Mouse (Mus musculus): ENCODE measurements around the gene P4ha3. TPM values are rescaled to one million over a fixed set of nuclear protein-coding genes. Genes with fewer than 3 reads are reported as not detected.
A peak's percentile ranks its signal among the peaks of the same experiment; 100 is the strongest.

The P4ha3 gene
- total RNA-seq (2014; rRNA removed) = 9.3 and 15.2 TPM in 2 replicates
- polyA plus RNA-seq (2015; fragmentation: Nextera tagmentation; extraction: Ambion mirVana) = 2.5 and 2.9 TPM in 2 replicates

DNA sequence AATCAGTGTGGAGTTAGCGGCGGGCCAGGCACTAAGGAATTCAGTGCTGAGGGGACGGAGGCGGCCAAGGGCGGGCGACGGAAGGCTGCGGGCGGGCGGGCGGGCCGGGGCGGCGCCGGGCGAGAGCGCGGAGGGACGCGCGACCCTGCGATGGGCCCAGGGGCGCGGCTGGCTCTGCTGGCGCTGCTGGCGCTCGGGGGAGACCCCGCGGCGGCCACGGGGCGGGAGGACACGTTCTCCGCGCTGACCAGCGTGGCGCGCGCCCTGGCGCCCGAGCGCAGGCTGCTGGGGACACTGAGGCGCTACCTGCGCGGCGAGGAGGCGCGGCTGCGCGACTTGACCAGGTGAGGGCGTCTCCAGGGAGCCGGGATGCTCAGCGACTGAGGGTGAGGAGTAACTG is at the start of gene P4ha3:
Gene P4ha3, plus strand, starts transcription at position 138 of the 400 bp plus-strand sequence.
- H3K27me3 ChIP-seq (ENCODE audit: insufficient read depth, low read length) = no peaks in the 10 kb centered on the region
- ATAC-seq (peak; percentile 71), DNase-seq (ENCODE audit: low spot score) (peak; percentile 56)
- H3K27ac ChIP-seq = no peak within 1 kb of the TSS
- peak; percentile 37; the same call in 1 of the 2 replicates for TF ChIP-seq CTCF (IDR thresholded peaks at IDR 0.05; ENCODE audit: low read depth)
- H3K9ac ChIP-seq (replicated peaks; ENCODE audit: low read length) = peak within 1 kb of the TSS; percentile 52
- 0% methylated on average over 44 of the region's 53 CpGs for WGBS
- H3K36me3 ChIP-seq (ENCODE audit: insufficient read depth, low read length) = no peaks in the 10 kb centered on the region
- H3K4me2 ChIP-seq (ENCODE audit: low read depth, low read length) = peak within 1 kb of the TSS; percentile 96
- H3K4me1 ChIP-seq (ENCODE audit: insufficient read depth, low read length) = peaks cover 5% of the 10 kb centered on the region; the same call in 1 of the 2 replicates
- no peaks in the 10 kb centered on the region for H3K9me3 ChIP-seq (ENCODE audit: low read length)
- H3K4me3 ChIP-seq (ENCODE audit: low read length) = peak within 1 kb of the TSS; percentile 52

DNA sequence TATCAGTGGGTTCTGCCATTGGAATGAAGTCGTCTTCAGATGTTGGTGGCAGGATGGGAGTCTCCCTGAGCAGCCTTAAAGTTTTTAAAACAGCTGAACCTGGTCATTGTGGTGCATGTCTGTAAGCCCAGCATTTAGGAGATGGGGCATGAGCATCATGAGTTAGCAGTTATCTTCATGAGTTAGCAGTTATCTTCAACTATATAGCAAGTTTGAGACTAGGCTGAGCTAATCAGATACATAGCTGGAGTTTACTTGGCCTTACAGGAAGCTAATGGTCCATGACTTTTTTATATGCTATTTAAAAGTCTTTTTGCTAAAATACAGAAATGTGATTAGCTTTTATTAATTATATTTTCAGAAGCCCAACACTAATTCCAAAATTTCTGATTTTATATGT is 47.0 kb upstream of the P4ha3 start:
- no peaks in the 10 kb centered on the region for H3K9me3 ChIP-seq (ENCODE audit: low read length)
- no peak for DNase-seq (ENCODE audit: low spot score)
- no peak overlapping the region for H3K4me2 ChIP-seq (ENCODE audit: low read depth, low read length)
- no peak for ATAC-seq
- no peaks in the 10 kb centered on the region for H3K27me3 ChIP-seq (ENCODE audit: insufficient read depth, low read length)
- no peak overlapping the region for H3K9ac ChIP-seq (replicated peaks; ENCODE audit: low read length)
- H3K36me3 ChIP-seq (ENCODE audit: insufficient read depth, low read length) = no peaks in the 10 kb centered on the region
- H3K27ac ChIP-seq = no peak overlapping the region
- TF ChIP-seq CTCF (IDR thresholded peaks at IDR 0.05; ENCODE audit: low read depth) = no peak
- H3K4me3 ChIP-seq (ENCODE audit: low read length) = no peak overlapping the region
- no peaks in the 10 kb centered on the region for H3K4me1 ChIP-seq (ENCODE audit: insufficient read depth, low read length)
- WGBS = 80% methylated on average over 1 of the region's 1 CpGs

DNA sequence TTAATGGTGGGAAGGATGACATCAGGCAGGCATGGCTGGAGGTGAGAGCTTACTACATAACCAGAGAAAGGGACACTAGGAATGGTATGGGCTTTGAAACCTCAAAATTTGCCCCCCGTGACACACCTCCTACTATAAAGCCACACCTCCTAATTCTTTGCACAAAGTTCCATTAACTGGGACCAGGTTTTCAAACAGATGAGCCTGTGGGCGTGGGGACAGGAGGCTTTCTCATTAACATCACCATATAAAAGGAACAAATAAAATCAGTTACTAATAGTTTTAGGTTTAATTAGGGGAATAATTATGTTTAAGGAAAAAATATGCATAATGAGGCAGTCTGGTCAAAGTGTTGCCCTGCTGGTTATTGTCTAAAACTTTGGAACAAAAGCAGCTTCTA is 44.7 kb upstream of the P4ha3 start:
- H3K9ac ChIP-seq (replicated peaks; ENCODE audit: low read length) = no peak overlapping the region
- H3K9me3 ChIP-seq (ENCODE audit: low read length) = no peaks in the 10 kb centered on the region
- DNase-seq (ENCODE audit: low spot score) (no peak), ATAC-seq (no peak)
- 89% methylated on average over 2 of the region's 2 CpGs for WGBS
- H3K27ac ChIP-seq = no peak overlapping the region
- no peak overlapping the region for H3K4me2 ChIP-seq (ENCODE audit: low read depth, low read length)
- no peak overlapping the region for H3K4me3 ChIP-seq (ENCODE audit: low read length)
- no peaks in the 10 kb centered on the region for H3K27me3 ChIP-seq (ENCODE audit: insufficient read depth, low read length)
- no peaks in the 10 kb centered on the region for H3K4me1 ChIP-seq (ENCODE audit: insufficient read depth, low read length)
- no peaks in the 10 kb centered on the region for H3K36me3 ChIP-seq (ENCODE audit: insufficient read depth, low read length)
- no peak for TF ChIP-seq CTCF (IDR thresholded peaks at IDR 0.05; ENCODE audit: low read depth)

DNA sequence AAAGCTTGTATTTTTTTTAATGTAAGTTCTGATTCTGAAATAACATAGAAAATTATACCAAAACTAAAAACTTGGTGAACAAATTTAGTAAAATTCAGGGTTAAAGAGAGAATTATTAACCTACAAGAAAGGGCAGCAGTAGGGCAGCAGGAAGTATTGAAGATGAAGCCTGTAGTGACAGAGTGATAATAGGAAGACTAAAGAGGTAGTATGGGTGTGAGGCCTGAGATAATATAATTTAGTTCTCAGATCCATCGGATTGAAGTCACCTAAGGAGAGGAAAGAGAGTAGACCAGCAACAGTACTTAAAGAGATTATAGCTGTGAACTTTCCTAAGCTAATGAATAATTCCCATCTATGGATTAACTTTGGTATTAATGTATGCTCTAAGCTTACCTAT is 42.3 kb upstream of the P4ha3 start:
- Histone ChIP-seq H3K27ac (no peak overlapping the region), H3K9me3 (ENCODE audit: low read length) (no peaks in the 10 kb centered on the region), H3K4me3 (ENCODE audit: low read length) (no peak overlapping the region), H3K9ac (replicated peaks; ENCODE audit: low read length) (no peak overlapping the region), H3K4me2 (ENCODE audit: low read depth, low read length) (no peak overlapping the region), H3K4me1 (ENCODE audit: insufficient read depth, low read length) (no peaks in the 10 kb centered on the region), H3K27me3 (ENCODE audit: insufficient read depth, low read length) (no peaks in the 10 kb centered on the region), H3K36me3 (ENCODE audit: insufficient read depth, low read length) (no peaks in the 10 kb centered on the region)
- WGBS = 91% methylated on average over 1 of the region's 1 CpGs
- no peak for TF ChIP-seq CTCF (IDR thresholded peaks at IDR 0.05; ENCODE audit: low read depth)
- DNase-seq (ENCODE audit: low spot score) (no peak), ATAC-seq (no peak)

DNA sequence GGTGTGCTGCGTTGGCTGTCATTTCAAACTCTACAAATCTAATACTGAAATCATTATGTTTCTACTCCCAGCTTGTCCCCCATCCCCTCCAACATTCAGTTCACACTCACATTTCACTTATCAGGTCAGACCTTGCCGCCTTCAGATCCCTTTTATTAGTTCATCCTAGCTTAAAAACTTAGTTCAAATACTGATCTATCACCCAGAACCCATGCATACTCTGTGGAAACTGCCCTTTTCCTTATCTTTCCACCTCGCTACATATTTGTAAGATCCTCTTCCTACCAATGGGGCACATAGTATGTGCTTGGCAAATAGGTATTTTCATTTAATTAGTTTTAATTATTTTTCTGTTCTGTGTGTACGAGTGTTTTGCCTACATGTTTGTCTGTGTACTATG is 41.1 kb upstream of the P4ha3 start:
- ATAC-seq = no peak
- no peak for TF ChIP-seq CTCF (IDR thresholded peaks at IDR 0.05; ENCODE audit: low read depth)
- no peak overlapping the region for H3K9ac ChIP-seq (replicated peaks; ENCODE audit: low read length)
- H3K36me3 ChIP-seq (ENCODE audit: insufficient read depth, low read length) = no peaks in the 10 kb centered on the region
- DNase-seq (ENCODE audit: low spot score) = no peak
- no peaks in the 10 kb centered on the region for H3K9me3 ChIP-seq (ENCODE audit: low read length)
- H3K4me1 ChIP-seq (ENCODE audit: insufficient read depth, low read length) = no peaks in the 10 kb centered on the region
- no peak overlapping the region for H3K4me2 ChIP-seq (ENCODE audit: low read depth, low read length)
- H3K4me3 ChIP-seq (ENCODE audit: low read length) = no peak overlapping the region
- 94% methylated on average over 4 of the region's 4 CpGs for WGBS
- H3K27ac ChIP-seq = no peak overlapping the region
- H3K27me3 ChIP-seq (ENCODE audit: insufficient read depth, low read length) = no peaks in the 10 kb centered on the region

DNA sequence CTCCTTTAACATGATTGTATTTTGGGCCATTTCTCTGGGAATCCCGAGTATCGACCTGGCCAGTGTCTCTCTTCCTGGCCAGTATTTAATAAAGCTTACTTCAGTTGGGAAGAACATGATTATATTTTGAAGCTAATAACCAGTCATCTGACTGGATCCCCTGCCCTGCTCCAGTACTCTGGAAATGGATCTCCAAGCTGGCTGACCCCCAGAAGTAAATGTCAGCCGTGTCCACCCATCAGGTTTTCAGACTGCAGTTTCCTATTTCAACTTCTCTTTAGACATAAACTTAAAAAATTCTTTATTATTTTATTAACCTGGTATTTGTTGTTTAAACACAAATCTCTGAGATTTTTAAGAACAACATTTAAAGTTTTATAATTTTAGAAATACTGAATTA is 40.1 kb upstream of the P4ha3 start:
- Histone ChIP-seq H3K9ac (replicated peaks; ENCODE audit: low read length) (no peak overlapping the region), H3K36me3 (ENCODE audit: insufficient read depth, low read length) (no peaks in the 10 kb centered on the region), H3K27me3 (ENCODE audit: insufficient read depth, low read length) (no peaks in the 10 kb centered on the region), H3K4me2 (ENCODE audit: low read depth, low read length) (no peak overlapping the region), H3K4me3 (ENCODE audit: low read length) (no peak overlapping the region), H3K9me3 (ENCODE audit: low read length) (no peaks in the 10 kb centered on the region), H3K4me1 (ENCODE audit: insufficient read depth, low read length) (no peaks in the 10 kb centered on the region), H3K27ac (no peak overlapping the region)
- TF ChIP-seq CTCF (IDR thresholded peaks at IDR 0.05; ENCODE audit: low read depth) = no peak
- ATAC-seq (no peak), DNase-seq (ENCODE audit: low spot score) (no peak)
- WGBS = 96% methylated on average over 3 of the region's 3 CpGs

DNA sequence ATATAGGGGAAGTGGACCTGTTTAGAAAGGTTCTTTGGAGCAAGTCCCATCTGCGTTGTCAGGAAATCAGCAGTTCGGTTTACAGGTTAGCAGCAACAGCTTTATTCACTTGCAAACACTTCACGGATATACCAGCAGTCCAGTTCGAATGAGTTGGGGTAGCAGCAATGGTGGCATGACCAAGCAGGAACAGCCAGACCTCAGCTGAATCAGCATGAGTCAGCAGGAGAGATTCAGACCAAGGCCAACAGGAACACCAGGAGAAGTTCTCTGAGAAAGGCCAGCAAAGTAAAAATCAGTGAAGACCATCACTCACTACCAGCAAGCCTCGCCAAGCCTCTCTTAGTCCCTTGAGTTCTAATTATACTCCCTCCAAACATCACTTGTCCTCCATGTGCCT is 34.7 kb upstream of the P4ha3 start:
- Histone ChIP-seq H3K4me2 (ENCODE audit: low read depth, low read length) (no peak overlapping the region), H3K4me3 (ENCODE audit: low read length) (no peak overlapping the region), H3K4me1 (ENCODE audit: insufficient read depth, low read length) (no peaks in the 10 kb centered on the region), H3K9me3 (ENCODE audit: low read length) (no peaks in the 10 kb centered on the region), H3K9ac (replicated peaks; ENCODE audit: low read length) (no peak overlapping the region), H3K27me3 (ENCODE audit: insufficient read depth, low read length) (no peaks in the 10 kb centered on the region), H3K36me3 (ENCODE audit: insufficient read depth, low read length) (peaks cover 17% of the 10 kb centered on the region; the same call in 1 of the 2 replicates), H3K27ac (no peak overlapping the region)
- 93% methylated on average over 5 of the region's 5 CpGs for WGBS
- TF ChIP-seq CTCF (IDR thresholded peaks at IDR 0.05; ENCODE audit: low read depth) = no peak
- ATAC-seq = no peak
- DNase-seq (ENCODE audit: low spot score) = no peak
